Mouse (Mus musculus) heart, adult 9 months (tissue): ENCODE measurements around the gene Kcne2.

Experiments used
- DNase-seq, 2 experiments: peaks; one replicate each; pipeline ENCODE4 v3.0.0; 2022; ENCODE audit warnings: low spot score in 2 of 2

Gene Kcne2

DNA sequence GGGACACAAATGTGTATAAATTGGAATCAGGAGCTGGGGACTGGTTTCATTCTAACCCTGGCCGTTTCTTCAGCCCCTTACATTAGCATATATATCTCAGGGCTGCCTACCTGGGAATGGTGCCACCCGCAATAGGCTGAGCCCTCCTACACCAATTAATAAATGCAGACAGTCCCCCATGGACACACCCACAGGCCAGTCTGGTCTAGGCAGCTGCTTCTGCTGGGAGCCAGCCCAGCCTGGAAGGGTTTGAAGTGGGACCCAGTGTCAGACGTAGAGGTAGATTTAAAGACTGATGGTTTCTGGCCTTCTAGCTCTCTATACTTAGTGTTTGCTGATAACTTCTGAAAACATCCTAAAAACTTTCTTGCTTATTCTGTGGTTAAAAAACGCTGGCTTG is 16.9 kb downstream of the Kcne2 start:
- no peak for DNase-seq

DNA sequence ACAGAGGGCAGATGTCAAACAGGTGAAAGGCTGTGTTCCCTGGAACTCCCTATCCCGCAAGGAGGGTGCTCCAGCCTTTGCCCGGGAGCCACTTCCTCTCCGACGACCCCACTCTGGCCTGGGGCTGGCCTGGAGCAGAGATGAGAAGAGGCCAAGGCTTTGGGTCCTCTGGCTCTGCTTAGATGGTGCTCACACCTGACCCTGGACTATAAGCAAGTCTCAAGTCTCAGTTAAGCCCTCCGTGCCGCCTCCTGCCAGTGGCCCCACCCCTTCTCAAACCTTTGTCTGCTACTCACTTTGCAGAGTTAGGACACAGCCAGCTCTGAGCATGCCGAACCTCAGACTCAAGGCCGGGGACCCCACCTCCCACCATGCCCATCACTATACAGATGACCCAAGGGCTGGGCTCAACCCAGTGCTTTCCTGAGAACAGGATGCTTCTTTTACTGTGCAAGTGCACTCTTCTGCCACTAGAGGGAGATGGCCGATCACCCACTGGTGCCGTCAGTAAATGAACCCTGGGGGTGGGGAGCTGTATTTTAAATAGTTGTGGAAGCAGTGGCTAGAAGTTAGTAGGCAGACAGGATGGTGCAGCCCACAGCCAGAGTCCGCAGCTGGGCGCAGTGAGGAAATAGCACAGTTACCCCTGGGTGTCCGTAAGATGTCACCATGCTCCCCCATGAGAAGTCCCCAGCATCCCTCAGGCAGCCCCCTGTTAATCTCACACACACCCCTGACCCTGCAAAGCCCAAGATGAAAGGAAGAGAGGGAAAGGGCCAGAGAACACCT is 22.0 kb downstream of the Kcne2 start:
- DNase-seq, result peak; percentile 15 to 28

DNA sequence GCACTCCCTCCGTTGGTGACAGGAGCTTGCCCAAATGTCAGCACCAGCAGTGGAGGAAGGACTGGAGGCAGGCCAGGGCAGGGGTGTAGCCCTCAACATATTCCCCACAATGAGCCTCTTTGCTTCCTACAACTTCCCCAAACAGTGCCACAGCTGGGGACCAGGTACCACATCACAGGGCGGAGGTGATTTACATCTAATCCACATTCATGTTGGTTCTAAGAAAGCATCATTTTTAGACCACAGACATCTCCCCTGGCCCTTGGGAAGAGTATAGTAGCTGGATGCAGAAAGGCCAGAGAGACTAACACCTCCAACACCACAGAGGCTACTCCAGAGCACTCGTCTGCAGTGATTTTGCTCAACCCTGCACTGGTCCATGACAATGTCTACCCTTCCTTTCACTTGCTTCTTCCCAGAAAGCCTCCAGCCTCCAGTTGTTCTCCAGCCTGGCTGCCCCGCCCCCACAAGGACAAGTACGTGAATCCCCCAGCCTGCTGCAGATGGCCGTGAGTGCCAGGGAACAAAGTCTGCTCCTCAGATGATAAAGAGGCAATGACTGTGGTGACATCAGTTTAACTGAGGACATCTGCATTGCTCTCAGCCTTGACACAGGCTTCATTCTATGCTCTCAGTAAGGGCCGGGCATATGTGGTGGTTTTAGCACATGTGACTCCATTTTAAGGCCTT is 24.0 kb downstream of the Kcne2 start:
- DNase-seq, result no peak

DNA sequence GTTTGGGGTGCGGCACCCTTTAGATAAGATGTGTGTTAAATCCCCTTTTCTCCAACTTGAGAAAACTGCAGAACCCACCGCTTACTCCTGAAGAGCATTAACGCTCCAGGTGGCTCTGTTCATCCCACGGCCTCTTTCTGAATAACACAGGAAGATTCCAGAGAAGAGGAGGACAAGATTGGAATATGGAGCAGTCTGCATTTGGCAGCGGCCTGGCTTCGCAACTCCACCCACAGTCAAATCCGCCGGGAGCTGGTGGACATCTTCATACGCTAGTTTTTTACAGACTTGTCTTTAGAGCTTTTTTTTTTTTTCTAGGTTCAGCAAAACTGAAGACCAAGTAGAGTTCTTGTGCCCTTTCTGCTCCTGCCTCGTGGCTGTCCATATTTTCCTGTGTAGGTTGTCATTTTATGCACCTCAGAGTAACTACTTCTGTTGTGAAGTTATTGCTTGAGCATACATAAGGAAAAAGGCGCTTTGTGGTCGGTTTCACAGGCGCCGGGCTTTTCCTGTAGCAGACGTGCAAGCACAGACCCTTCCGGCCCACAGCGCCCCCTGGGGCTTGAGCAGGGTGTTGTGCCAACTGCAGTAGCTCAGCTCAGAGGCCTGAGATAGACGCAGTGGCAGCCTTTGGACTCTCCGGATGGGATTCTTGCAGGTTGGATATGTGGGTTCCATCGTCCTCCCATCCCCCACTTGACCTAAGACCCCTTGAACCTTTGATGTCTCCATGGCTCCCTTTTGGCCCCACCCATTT is 27.3 kb downstream of the Kcne2 start:
- no peak for DNase-seq

DNA sequence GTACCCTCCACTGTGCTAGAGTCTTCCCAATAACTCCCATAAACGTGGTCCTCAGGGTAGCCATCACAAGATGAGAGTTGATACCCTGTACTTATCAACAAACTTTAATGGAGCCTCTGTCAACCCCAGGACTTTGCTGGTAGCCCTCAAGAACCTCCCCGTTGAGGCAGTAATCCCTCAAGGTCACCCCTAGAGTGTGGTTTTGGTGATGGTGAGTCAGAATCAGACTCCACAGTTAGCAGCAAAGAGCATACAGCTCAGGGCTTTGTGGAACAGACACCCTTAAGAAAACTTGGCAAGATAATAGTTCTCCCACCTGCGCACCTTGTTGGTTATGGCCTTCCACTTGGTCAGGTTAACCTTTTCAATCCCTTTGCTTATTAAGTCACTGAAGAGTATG is 28.2 kb downstream of the Kcne2 start:
- no peak for DNase-seq

DNA sequence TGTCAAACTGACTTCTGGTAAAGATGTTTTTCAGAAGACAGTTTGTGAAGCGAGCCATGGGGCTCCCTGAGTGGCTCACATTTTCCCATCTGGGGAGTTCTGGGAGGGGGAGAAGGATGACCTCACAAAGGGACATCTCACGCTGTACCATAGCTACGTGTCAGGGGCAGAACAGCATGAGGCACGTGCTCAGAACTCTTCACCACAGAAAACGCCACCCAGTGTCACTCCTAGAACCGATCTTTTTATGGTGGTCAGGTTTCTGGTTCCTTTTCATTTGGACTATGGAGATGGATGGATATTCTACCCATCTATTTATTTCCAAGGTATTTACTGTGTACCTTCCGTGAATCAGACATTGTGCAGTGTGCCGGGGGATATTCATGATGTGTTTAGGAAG is 29.2 kb downstream of the Kcne2 start, which contains the start of gene Fam243:
Fam243 (minus strand) TSS at position 101 of the 400 bp plus-strand sequence.
- DNase-seq, result no peak

DNA sequence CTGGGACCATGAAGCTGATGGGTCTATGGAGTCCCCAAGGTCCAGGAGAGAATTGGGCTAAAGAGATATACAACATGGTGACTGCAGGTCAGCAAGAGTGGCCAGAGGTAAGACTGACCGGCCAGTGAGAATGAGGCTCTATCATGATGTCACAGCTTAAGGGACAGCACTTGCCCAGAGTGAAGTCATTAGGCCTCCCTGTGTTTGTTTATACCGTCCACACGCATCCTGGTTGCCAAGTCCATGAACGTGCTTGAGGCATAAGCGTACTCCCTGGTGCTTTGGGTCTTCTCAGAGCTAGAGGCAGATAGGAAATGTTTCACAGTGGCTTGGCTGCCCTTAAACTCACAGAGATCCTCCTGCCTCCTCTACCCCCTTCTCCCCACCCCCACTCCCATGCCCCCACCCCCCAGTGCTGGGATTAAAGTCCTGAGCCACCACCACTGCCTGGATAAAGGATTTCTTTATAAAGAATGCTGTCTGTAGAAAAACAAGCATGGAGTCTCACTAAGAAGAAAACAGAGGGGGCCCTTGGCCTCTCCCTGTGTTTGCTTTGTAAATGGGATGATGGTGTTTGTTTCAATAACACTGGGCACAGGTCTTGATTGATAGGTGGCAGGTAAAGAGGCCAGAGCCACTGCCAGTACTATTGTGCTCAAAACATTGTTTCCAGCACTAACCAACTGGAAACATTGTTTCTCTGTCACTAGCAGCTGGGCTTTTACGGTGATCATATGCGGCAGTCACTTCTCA is 32.3 kb downstream of the Kcne2 start:
- DNase-seq, result no peak

DNA sequence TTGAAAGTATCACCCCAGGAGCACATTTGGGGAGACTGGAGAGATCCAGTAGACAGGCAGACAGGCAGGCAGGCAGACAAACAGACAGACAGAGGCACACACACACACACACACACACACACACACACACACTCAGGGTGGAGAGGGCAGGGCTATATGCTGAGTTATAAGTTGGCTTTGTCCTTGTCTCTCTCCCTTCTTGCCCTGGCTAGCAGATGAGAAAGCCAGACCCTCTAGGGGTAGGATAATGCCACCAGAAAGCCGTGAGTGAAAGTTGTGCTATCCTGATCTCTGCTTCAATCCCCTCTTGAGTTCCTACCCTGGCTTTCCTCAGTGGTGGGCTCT is 32.8 kb downstream of the Kcne2 start:
- no peak for DNase-seq

DNA sequence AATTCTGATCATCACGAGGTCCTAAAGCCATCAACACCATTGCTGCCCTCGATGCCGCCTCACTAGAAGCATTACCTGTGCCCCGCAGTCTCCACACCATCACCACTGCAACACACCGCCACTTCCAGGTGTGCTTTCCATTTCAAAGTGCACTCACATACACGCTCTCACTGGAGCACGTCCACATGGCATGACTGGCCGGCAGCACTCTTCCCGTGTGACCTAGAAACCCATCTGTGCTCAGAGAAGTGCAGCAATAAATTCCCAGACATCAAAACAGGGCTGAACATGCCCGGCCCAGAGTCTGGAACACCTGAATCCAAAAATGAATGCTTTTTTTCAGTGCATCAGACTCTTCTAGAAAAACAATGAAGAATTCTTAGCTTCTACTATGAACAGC is 35.7 kb downstream of the Kcne2 start:
- no peak for DNase-seq

DNA sequence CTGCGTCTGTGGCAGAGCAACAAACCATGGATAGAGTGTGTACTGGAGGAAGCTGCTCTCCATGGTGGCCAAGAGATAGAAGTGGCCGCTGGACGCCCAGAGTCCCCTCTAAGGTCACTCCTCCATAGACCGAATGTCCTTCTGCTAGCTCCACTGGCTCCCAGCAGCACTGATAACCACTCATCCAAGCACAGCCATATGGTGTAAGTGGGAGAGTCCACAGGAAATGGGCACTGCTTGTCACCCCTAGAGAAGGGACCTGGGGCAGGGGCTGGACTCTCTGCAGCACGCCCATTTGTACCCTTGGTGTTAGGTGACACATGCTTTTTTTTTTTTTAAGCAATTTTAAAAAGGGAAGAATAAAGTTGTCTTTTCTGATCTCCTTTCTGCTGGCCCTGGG is 38.8 kb downstream of the Kcne2 start:
- DNase-seq, result no peak

DNA sequence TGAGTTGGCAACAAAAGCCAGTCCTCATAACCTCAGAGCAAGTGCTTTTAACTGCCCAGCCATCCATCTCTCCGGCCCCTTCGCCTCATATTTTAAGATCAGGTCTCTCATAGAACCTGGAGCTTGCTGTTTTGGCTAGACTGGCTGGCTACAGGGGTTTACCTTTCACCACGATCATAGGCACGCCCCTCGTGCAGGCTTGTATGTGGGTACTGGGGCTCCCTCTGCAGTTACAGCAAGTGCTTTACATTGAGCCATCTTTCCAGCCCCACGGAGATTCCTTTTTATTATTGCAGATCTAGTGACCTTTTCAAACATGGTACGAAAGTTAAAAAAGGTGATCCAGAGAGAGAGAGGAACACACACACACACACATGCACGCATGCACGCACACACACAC is 42.4 kb downstream of the Kcne2 start:
- no peak for DNase-seq

DNA sequence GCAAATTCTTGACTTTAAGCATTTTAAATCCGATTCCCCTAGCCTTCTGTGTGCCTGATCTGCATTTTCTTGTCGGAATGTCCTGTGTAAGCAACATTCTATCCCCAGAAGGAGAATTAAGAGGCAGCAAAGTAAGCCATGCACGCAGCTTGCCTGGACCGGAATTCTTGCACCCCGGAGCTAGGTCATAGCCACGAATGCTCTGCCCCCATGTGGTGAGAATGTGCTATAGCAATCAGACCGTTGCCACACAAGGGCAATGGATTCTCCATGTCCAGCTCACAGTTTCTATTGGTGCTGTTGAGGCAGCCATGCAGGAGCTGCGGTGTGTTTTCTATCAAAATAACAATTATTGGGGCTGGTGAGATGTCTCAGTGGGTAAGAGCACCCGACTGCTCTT is 44.1 kb downstream of the Kcne2 start:
- peak; percentile 22 to 47 for DNase-seq

DNA sequence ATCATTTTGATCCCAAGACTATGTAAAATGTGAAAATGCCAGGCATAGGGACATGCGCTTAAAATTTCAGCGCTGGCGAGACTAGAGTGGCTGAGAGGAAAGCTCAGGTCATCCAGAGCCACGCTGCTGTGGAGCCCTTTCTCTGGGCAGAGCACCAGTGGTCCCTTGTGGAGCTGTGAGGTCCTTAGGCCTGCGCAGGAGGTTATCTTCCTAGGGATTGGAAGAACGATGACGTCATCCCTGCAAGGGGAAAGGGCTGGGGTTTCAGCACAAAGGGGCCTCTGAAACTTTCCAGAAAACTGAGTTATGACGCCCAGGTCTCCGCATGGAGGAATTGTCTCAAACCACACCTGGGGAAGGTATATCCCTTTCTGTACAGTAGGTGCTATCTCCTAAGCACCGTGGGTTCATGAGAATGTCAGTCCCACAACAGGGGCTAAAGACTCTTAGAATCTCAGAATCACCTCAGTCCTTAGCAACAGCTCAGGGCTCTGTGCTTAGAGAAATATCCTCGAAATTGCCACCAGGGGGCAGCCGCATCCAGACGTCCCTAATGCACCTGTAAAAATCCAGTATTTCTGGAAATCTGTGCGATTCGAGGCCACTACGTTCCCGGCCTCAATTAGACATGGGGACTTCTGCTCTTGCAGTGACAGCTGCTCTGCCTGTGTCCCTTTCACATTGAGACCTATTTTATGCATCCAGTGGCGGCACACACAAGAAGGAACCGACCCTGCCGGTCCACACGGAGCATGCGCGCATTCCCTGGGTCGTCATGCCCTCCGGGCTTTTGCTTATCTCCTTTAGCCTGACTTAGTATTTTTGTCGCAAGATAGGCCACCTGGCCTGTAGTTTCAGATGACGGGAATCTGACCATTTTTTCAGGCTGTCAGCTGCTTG is 48.7 kb downstream of the Kcne2 start:
- peak; percentile 36 to 61 for DNase-seq

DNA sequence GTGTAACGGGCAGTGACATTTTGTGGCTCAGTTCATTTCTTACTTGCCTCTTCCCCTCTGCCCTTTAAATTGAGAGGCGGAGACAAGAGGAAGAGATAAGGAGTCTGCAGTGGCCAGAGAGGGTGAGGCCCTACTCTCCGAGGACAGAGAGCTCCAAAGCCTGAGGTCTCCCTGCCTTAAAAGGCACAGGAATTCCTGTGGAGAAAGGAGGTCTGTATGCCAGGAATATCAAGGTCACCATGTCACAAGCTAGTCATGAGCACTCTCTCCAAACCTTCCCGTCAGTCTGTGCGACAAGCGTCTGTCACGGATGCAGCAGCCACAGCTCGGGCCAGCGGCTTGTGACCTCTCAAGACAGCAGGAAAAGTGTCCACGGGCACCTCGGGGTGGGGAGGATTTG is 53.0 kb downstream of the Kcne2 start:
- peak; percentile 68 to 73 for DNase-seq

DNA sequence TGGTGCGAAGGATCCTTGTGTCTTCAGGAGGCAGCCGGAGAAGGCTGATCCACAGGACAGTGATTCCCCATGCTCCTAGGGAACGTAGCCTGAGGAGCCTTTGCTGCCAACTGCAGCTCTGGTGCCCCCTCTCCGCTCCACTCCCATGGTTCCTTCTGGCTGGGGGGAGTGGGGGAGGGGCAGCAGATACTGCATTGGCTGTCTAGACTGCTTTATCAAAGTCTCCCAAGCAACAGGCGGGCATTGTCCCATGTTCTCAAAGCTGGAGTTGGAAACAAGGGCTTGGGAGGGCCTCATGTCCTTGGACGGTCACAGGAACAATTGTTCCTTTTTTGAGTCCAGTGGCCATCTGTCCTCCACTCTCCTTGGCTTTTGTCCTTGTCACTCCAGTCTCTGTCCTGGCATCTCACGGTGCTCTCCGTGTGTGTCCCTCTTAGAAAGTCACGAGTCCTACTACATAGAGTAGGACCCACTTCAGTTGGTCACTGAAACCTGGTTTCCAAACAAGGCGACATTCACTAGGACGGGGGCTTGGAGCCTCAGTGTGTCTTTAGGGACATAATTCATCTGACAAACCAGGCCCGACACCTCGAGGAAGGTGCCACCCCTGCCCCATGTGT is 54.2 kb downstream of the Kcne2 start:
- DNase-seq, result peak; percentile 62 to 63
